Mouse (Mus musculus) erythroid progenitor cell, adult 5-6 weeks (primary cell): Measurements from ENCODE around the gene Them7. TPM values are rescaled to one million over a fixed set of nuclear protein-coding genes. Genes with fewer than 3 reads are reported as not detected.

Source experiments
- ATAC-seq: replicated peaks from 2 replicates; pipeline ENCODE4 v1.8.0; 2016; ENCODE audit warnings: moderate number of reproducible peaks, mild to moderate bottlenecking, moderate TSS enrichment, inconsistent platforms; ENCODE audit not compliant: poor library complexity, low FRiP score, severe bottlenecking
- total RNA-seq, 2 experiments: library from RNA; stranded (forward) in 1 of 2; stranded (reverse) in 1 of 2; fragments of 150-400 nt in 1 of 2; fragments of 186-747, 209-891 nt in 1 of 2; gene quantifications; 2 replicates each; pipeline versions ENCODE4 v1.2.3 to v1.2.4; 2015 to 2017; ENCODE audit warnings: low replicate concordance in 2 of 2

The Them7 gene
- total RNA-seq, 2 experiments from 2014 or later, result not detected

DNA sequence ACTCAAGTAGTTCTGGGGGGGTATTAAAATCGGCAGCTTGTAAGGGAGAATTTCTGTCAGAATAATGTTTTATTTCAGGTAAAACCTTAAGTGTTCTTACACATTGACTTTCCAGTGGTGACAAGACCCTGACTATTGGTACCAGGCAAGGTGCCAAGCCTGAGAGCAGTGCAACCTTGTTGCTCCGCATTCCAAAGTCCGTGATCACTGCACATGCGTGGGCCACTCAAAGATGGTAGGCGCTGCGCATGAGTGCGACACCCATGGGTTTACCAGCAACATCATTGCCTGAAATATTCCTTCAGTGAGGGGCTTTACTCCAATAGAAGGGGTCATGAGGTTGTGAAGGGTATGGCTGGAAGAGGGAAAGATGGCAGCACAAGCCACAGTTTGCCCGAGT lies 77.0 kb downstream of the Them7 start:
- ATAC-seq, result no peak

DNA sequence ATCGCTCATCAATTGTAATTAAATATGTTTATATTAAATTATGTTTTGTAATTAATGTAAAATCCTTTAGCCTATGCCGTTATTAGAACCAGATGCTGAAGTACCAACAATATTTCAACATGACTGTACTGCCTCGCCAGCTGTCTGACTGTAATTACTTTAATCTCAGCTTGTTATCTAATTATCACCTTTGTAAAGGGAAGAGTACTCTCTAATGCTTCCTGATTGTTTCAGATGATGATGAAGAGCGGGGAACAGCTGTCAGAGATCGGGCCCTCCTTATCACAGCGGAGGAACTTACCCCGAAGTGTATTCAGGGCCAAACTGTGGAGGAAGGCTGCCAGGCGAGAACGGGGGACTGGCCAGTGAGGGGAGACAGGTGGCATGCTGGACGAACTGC lies 77.4 kb downstream of the Them7 start:
- ATAC-seq, result no peak

DNA sequence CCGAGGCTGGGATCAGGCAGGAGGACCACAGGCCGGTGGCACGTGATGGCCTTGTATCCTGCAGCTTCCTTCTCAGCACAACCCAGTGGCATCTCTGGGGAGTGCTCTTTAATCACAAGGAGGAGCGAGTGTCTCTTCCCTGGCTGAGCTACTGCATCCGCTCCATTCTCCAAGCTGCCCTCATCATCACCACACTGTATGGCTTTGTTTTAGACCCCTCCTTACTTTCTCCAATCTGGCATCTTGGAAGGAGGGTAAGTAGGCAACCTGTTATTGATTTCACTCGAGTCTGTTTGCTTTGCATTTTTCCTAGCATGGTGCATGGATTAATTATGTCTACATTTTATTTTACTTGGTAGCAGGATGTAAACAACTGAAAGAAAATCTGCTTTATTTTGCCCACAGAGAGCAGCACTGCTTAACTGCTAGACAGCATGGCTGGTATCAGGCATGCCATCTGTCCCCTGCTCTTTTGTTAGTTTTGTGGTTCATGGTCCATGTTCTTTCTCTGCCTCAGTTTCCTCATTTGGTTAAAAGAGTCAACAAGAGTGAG lies 79.9 kb downstream of the Them7 start:
- no peak for ATAC-seq

DNA sequence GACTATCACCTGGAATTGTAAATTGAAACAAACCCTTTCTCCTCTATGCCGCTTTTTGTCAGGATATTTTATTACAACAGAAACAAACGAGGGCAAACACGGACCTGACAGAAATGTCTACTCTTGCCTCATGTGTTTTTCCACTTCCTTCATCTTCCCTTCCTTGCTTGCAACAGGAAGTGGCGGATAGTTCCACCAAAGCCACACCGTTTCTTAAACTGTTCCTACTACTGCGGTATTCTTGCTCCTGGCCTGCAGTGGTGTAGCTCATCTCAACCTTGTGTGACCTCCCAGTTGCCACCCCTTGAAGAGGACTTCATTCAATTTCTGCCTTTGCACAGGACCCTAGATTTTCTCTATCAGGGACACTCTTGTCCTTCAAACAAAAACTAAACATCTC lies 81.8 kb downstream of the Them7 start:
- ATAC-seq, result no peak

DNA sequence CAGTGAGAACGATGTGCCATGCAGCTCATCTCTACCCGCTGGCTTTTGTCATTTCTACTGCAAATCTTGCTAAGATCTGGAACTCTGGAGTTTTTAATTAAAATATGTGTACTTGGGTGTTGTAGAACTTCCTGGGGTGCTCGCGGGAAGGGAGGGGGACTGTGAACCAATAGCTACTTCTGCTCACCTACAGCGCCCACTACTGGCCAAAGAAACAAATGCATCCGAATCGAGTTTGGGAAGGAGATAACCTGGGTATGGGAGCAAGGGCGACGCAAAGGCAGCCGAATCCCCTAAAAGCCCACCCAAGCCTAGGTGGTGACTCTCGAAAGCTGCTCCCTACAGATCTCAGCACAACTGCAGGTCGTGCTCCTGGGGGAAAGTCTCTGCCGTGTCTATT lies 87.3 kb downstream of the Them7 start:
- no peak for ATAC-seq

DNA sequence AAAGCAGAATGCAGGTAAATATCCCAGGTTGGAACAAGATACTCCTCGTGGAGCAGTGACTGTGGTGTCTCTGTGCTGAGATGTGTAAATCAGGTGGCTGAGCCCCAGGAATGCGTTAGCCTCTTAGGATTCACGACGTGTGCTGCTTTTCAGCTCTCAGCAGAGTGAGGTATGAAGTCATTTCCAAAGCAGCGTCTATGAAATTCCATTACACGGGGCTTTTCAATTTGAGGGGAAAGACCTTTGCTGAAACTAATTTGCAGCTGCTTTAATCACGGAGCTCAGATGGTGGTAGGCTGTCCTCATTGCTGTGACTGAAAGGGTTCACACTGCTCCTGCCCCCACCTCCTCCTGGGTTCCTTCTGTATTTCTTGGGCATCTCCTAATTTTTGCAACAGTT lies 87.9 kb downstream of the Them7 start:
- no peak for ATAC-seq

DNA sequence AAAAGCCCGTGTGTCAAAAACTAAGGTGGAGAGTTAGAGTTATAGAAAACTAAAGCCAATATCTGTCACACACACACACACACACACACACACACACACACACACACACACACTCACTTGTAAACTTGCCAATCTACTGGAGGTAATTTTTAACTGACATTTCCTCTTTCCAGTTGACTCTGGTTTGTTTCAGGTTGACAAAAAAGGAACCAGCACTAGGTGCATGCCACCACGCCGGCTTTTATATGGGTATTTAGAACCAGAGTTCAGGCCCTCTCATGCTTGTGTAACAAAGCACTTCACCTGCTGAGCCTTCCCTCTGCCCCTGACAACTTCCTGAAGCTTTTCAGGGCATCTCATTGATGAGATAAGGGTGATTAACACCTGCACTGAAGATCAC lies 89.0 kb downstream of the Them7 start:
- no peak for ATAC-seq

DNA sequence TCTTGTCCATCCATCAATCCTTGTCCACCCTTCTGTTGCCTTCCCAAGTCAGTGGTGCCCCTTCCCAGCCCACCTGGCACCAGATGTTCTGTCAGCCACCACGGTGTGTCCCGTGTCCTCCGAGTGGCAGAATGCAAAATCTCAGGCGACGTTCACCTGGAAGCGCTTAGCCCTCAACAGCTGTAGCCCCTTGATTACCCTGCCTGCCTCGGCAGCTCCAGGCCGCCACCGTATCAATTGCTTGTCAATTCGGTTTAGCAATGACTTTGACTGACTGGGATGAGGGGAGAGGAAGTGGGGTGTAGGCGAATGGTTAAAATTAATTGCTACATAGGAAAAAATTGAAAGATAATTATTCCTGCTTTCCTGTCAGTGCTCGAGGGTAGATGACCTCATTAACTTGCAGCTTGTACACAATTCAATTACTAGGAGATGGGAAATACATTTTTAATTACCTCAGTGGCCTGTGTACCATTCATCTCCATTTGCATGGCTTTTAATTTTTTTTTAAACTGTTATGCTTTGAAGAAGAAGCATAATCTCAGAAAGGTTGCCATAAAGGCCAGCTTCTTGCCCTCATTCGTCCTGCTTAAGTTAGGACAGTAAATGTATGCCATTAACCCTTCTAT lies 93.5 kb downstream of the Them7 start:
- ATAC-seq, result no peak

DNA sequence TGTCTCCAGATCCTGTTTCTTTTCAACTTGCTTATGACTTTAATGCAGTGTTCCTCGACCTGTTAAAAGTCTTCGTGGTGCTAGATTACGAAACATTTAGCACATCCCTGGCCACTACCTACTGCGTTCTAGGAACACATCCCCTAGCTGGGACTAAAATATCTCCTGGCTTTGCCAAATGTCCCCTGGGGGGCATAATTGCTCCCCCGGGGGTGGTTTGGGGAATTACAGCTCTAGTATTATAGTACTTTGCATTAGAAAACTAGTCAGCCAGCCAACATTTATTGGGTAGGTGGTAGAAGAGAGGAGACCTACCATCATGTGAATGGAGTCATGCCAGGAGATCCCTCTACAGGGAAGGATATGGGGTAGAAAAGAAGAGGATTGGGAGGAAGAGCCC lies 101.9 kb downstream of the Them7 start:
- no peak for ATAC-seq

DNA sequence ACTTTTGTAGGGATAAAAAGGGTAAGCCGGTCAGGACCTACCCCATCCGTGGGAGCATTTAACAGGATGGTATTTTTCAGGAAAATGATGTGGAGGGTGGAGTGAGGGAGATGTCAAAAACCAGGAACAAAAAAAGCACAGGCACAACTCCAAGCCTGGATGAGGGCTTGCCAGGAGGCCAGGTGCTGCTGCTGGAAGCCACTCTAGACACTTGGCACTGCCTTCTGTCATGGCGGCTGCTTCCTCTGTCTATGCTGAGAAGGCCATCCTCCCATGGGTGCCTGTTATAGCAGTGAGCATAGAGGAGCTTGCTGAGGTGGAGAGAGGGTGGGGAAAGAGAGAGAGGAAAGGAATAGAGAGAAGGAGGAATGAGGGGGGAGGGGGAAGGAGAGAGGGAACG lies 105.9 kb downstream of the Them7 start:
- no peak for ATAC-seq

DNA sequence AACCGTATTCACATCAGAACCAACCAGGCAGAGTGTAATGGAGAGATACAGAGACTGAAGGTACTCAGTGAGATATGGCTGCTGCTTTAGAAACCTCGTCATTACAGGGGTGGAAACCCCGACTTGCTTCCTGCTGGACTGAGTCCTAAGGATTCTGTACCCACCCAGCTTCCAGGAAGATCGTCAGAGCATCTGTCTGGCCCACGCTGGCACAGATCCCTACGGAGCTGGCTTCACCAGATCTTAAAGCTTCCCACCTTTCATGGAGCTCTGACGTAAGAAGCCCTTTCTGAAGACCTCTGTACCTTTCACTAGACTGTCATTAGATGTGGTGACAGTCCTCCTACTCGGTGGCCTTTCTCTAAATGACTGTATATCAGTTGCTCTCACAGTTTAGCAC lies 109.0 kb downstream of the Them7 start:
- ATAC-seq, result no peak

DNA sequence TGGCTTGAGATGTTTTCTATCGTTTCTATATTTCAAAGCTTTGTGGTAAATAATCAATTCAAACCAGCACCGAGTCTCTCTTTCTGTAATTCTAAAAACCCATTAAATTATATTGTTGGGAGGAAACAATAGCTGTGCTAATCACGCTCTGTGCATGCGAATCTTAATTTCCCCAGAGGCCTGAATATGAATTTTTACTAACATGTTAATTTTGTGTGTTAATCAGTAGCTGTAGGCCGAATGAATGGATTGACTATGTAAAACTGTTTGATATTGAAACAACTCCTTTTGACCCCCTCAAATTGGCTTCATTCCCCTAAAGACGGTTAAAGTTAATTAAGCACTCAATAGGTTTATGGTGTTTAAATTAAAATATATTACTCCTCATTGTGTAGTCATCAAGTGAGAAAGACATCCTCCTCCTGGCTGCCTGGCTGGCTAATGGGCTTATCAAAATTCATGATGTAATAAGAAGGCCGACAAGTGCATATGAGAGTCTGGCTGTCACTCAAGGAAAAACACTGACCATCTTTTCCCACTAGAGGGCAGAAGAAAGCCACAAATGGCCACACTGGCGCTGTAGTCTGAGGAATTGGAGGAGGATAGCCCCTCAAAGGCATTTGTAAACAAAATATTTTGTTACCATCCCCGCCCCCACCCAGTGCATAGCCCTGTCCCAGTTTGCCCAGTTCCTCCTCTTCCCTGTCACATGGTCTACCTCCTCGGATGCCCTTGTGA lies 110.0 kb downstream of the Them7 start:
- no peak for ATAC-seq

DNA sequence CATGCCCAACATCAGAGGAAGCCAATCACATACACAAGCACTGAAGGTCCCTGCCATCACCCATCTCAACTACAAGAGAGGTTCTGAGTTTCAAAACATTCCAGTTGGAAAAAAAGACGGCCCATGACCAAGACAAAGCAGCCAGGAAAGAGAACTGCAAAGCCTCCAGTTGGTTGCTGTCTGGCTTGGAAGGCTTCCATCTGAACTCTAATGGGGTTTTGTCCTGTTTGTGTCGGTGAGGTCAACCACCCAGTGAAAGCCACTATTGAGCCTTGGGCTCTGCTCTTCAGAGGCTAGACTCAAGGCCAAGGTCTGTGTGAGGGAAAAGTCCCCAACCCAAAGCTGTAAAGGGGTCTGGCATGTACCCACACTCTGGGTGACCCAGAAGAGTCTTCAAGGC lies 111.5 kb downstream of the Them7 start:
- no peak for ATAC-seq

DNA sequence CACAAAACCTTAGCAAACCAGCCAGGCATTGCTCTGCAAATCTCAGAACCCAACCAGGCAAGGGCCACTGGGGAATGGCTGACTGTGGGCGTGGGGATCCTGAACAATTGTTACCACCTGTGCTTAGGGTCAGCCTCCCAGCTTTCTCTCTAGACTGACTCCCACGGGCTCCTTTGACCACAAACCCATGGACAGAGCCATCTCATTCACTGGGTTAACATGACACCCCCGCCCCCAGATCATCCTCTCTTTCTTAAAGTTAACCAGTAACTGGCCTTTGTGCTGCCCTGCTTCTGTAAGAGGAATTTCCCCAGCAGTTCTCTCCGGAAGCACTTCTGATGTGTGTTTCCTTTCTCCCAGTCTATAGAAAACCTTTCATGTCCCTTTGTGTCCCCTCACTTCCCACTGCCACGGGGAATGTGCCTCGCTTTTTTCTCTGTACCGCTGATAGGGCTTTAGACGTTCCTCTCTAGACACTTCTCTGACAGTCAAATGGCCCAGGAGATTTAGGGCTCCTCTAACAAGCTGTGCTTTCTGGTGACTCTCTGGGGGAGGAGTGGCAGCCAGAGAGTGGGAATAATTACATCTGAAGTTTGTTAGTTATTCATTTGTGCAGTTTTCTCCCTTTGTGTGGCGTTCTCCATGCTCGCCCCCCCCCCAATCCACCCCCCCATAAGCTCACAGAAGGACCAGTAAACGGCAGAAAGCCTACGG lies 112.4 kb downstream of the Them7 start:
- ATAC-seq, result no peak

DNA sequence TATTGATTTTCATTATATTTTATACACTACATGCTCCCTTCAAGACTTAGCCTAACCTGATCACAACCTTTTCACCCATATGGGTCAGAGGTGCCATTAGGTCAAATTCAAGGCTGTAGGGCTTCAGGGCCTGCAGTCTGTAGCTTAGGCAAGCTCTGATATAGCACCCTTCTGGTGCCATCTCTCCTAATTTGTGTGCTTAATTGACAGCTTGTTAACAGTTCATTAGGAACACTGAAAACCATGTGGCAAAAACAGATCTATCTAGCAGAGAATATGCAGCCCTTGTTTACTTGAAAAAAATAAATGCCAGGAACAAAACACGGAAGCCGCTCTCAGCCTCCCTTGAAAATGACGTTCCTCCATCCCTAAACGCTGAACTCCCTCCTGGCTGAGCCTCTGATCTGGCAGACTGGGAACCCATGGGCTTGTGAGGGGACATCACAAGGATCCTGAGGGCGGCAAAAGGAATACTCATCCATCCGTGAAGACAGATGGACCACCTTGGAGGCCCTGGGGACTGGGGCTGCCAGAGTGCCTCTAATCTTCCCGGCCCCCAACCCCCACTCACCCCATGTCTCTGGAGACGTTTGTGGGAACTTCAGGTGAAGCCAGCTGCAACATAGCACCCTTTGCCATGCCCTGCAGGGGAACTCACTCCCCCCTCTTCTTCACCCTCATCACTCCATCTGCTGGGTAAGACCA lies 113.2 kb downstream of the Them7 start:
- ATAC-seq, result no peak

DNA sequence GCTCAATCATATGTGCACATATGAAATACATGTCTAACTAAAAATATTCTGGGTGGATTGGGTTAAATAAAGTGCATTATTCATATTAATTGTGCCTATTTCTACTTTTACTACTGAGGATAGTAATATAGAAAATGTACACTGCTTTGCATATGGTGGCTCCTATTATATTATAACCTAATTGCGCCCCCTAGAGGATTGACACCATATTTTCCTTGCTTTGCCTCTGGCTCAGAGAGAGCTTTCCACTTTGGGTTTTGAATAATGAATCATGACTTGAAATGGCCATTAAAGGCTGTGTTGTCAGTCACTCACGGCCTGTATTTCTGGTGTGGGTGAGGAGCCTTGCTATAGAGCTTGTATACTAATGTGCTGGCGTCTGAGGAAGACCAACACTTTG lies 115.9 kb downstream of the Them7 start:
- ATAC-seq, result no peak

DNA sequence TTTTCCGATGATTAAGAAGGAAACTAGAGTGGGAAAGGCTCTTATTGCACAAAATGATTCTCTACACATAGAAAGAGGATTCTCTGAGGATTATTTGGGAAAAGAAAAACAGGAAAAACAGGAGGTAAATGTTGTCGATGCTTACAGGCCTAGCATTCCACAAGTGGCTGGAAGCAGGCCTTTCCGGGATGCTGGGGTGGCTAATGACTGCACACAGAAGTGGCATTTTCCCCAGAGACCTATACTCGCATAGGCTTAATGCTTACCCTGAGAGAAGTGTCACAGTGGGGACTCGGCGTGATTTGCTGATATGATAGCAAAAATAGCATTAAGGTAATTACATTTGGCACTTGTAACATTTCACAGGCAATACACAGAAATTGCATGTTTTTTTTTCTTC lies 124.8 kb downstream of the Them7 start:
- no peak for ATAC-seq

DNA sequence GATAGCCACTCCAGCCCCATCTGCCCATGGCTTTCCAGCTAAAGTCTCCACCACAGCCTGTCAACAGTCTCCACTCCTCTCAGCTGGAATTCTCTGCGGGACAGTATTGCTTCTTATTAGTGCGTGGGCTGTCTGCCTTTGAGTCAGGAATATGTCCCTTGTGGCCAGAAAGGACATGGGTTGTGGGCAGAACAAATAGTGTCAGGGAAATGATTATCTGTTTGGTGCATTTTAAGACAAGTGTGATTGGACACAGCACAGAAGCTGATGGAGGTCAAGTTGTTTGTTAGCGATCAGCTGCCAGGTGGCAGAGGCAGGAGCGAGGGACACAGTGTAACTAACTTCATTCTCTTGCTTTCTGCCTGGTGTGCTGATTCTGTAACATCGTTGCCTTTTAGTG lies 132.7 kb downstream of the Them7 start:
- no peak for ATAC-seq

DNA sequence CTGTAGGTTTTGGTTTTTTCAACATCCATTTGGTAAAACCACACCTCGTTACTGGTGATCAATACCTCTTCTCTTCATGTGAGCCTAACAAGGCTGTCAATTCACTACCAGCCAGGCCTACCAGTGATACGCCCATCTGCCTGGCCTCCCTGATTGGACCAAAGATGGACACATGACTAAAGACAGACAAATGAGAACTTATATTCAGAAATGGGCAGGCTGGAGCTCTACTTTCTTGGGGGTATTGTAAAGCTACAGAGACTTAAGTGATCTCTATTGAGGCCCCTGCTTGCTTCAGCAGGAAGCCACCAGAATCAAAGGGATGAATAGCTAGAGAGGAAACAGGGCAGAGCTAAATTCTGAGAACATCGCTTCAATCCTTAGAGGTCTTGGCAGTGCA lies 133.9 kb downstream of the Them7 start:
- no peak for ATAC-seq

DNA sequence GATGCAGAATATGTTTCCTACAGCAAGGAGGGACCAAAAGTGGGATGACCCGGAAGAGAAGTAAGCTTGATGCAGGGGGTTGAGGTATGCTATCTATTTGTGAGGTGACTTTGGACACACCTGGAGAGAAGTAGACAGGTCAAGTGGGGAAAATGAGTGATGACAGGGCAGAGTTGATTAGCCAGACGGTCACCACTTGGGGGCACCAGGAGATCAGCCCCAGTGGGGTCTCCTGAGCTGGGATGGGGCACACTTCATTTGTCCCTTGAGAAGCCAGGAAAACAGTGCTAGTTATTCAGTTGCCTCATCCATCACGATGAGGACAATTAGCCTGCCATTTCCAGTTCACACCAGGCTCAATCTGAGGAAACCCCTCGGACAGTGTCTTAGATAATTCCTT lies 143.5 kb downstream of the Them7 start:
- ATAC-seq, result no peak
